Mouse (Mus musculus): ENCODE data around the gene Ccer2.

The Ccer2 gene

GRCm38 (mm10) chr7:28792391-28793185, 36.6 kb downstream of the Ccer2 start:
- no peak for DNase-seq

GRCm38 (mm10) chr7:28793834-28794233, 37.9 kb downstream of the Ccer2 start:
- DNase-seq, result no peak

- no peak for DNase-seq
Measured at GRCm38 (mm10) chr7:28794496-28794895, 38.5 kb downstream of the Ccer2 start.

GRCm38 (mm10) chr7:28795832-28796231, 39.9 kb downstream of the Ccer2 start:
- DNase-seq, result no peak

- DNase-seq, result peak; percentile 86
Measured at GRCm38 (mm10) chr7:28796562-28796975, 40.6 kb downstream of the Ccer2 start.

GRCm38 (mm10) chr7:28799994-28800393, 44.0 kb downstream of the Ccer2 start:
- no peak for DNase-seq

- DNase-seq, result no peak
Measured at GRCm38 (mm10) chr7:28801451-28801850, 45.5 kb downstream of the Ccer2 start.

GRCm38 (mm10) chr7:28801901-28802670, 46.1 kb downstream of the Ccer2 start:
- DNase-seq, result no peak

GRCm38 (mm10) chr7:28802846-28803588, 47.0 kb downstream of the Ccer2 start:
- DNase-seq, result no peak

- DNase-seq, result no peak
Measured at GRCm38 (mm10) chr7:28803756-28804155, 47.8 kb downstream of the Ccer2 start.

- DNase-seq, result no peak
Measured at GRCm38 (mm10) chr7:28806869-28807268, 50.9 kb downstream of the Ccer2 start.

GRCm38 (mm10) chr7:28807641-28808220, 51.8 kb downstream of the Ccer2 start:
- DNase-seq, result peak; percentile 67

GRCm38 (mm10) chr7:28808221-28808941, 52.4 kb downstream of the Ccer2 start, which contains the start of gene Hnrnpl:
Hnrnpl (plus strand) TSS chr7:28808541.
- peak; percentile 78 for DNase-seq

All from cerebellum, adult 9-10 months (tissue).